Mouse (Mus musculus) kidney, postnatal 14 days (tissue): ENCODE results near the gene Trim17.

ENCODE experiments used
- DNase-seq: peaks from one replicate; pipeline ENCODE4 v3.0.0; 2022; ENCODE audit warnings: mixed read lengths

The Trim17 gene

GRCm38 (mm10) chr11:58969027-58969426 lies 14.5 kb downstream of the Trim17 start:
- no peak for DNase-seq

GRCm38 (mm10) chr11:58969659-58970058 lies 15.2 kb downstream of the Trim17 start:
- DNase-seq, result peak; percentile 72

- no peak for DNase-seq
Observed at GRCm38 (mm10) chr11:58970831-58971530, 16.5 kb downstream of the Trim17 start.

GRCm38 (mm10) chr11:58971796-58972195 lies 17.3 kb downstream of the Trim17 start:
- no peak for DNase-seq

GRCm38 (mm10) chr11:58974414-58974813 lies 19.9 kb downstream of the Trim17 start:
- no peak for DNase-seq

- peak; percentile 52 for DNase-seq
Observed at GRCm38 (mm10) chr11:58977150-58977549, 22.7 kb downstream of the Trim17 start.

GRCm38 (mm10) chr11:58977607-58978026 lies 23.1 kb downstream of the Trim17 start:
- no peak for DNase-seq

- DNase-seq, result peak; percentile 71
Observed at GRCm38 (mm10) chr11:58978027-58978705, 23.7 kb downstream of the Trim17 start, which contains the start of gene Trim11. Trim11 (plus strand) TSS chr11:58978093.

- no peak for DNase-seq
Observed at GRCm38 (mm10) chr11:58978706-58979030, 24.2 kb downstream of the Trim17 start.

GRCm38 (mm10) chr11:58979183-58979582 lies 24.7 kb downstream of the Trim17 start:
- no peak for DNase-seq

GRCm38 (mm10) chr11:58979661-58980060 lies 25.2 kb downstream of the Trim17 start:
- no peak for DNase-seq

- peak; percentile 73 for DNase-seq
Observed at GRCm38 (mm10) chr11:58980381-58980990, 26.0 kb downstream of the Trim17 start.

- peak; percentile 43 for DNase-seq
Observed at GRCm38 (mm10) chr11:58981541-58982447, 27.3 kb downstream of the Trim17 start.

- DNase-seq, result no peak
Observed at GRCm38 (mm10) chr11:58982471-58983097, 28.1 kb downstream of the Trim17 start.

- DNase-seq, result no peak
Observed at GRCm38 (mm10) chr11:58983691-58984341, 29.3 kb downstream of the Trim17 start.

GRCm38 (mm10) chr11:58984657-58985056 lies 30.2 kb downstream of the Trim17 start:
- no peak for DNase-seq

- DNase-seq, result no peak
Observed at GRCm38 (mm10) chr11:58985299-58985917, 30.9 kb downstream of the Trim17 start.

- DNase-seq, result no peak
Observed at GRCm38 (mm10) chr11:58989166-58989565, 34.7 kb downstream of the Trim17 start.

- DNase-seq, result no peak
Observed at GRCm38 (mm10) chr11:58990141-58990540, 35.7 kb downstream of the Trim17 start.

- no peak for DNase-seq
Observed at GRCm38 (mm10) chr11:58990794-58991193, 36.3 kb downstream of the Trim17 start.

- no peak for DNase-seq
Observed at GRCm38 (mm10) chr11:58991911-58992310, 37.4 kb downstream of the Trim17 start.
